Mouse (Mus musculus): Measurements from ENCODE around the gene Fbxw11.

GRCm38 (mm10) chr11:32662082-32662656 lies 19.6 kb downstream of the Fbxw11 start:
- TF ChIP-seq CTCF (IDR thresholded peaks at IDR 0.05; ENCODE audit: low read depth) (no peak), EP300 (optimal IDR thresholded peaks at IDR 0.05) (no peak)
